Mouse (Mus musculus) forebrain, embryonic 11.5 days (tissue): ENCODE measurements at regions not wholly inside any gene's neighbourhood (a gene's known extent, or its start where the extent isn't known, plus 50 kb on each side); places are given as distances from the start of the nearest gene placed in this dataset.

Experiments used
- ATAC-seq: fragments of 200-750 bp; cut with Nextera tagmentation; replicated peaks from 2 replicates; pipeline ENCODE4 v1.8.0; 2017; ENCODE audit warnings: moderate TSS enrichment; ENCODE audit not compliant: low FRiP score
- DNase-seq: peaks from one replicate; pipeline ENCODE4 v3.0.0-alpha.2; 2017; ENCODE audit warnings: low spot score
- H3K27ac ChIP-seq: fragments of 300-500 bp; sonication (generic); 2 replicates; pipeline ENCODE4 v1.5.1; 2014; ENCODE audit warnings: low read depth, low read length
- H3K27me3 ChIP-seq: fragments of 300-500 bp; sonication (generic); 2 replicates; pipeline ENCODE4 v1.6.1; 2014; ENCODE audit warnings: mild to moderate bottlenecking, low read length, mixed read lengths; ENCODE audit not compliant: control insufficient read depth, insufficient read depth
- H3K36me3 ChIP-seq: fragments of 300-500 bp; sonication (generic); 2 replicates; pipeline ENCODE4 v1.6.1; 2014; ENCODE audit warnings: mild to moderate bottlenecking, low read length, moderate library complexity, mixed read lengths; ENCODE audit not compliant: control insufficient read depth, insufficient read depth
- H3K4me1 ChIP-seq: fragments of 300-500 bp; sonication (generic); replicated peaks from 2 replicates; pipeline ENCODE4 v1.6.1; 2014; ENCODE audit warnings: low read length, mixed read lengths; ENCODE audit not compliant: control insufficient read depth, insufficient read depth
- H3K4me2 ChIP-seq: fragments of 300-500 bp; sonication (generic); 2 replicates; pipeline ENCODE4 v1.6.1; 2014; ENCODE audit warnings: low read depth, mild to moderate bottlenecking, low read length, moderate library complexity, mixed read lengths; ENCODE audit not compliant: severe bottlenecking
- H3K4me3 ChIP-seq: fragments of 300-500 bp; sonication (generic); 2 replicates; pipeline ENCODE4 v1.5.1; 2014; ENCODE audit warnings: low read depth, low read length
- H3K9ac ChIP-seq: fragments of 300-500 bp; sonication (generic); 2 replicates; pipeline ENCODE4 v1.6.1; 2014; ENCODE audit warnings: low read length
- H3K9me3 ChIP-seq: fragments of 300-500 bp; sonication (generic); 2 replicates; pipeline ENCODE4 v1.6.1; 2016; ENCODE audit warnings: low read length, mixed read lengths; ENCODE audit not compliant: control insufficient read depth
- WGBS: fragments of 180-500 bp; shearing (Covaris S2); extraction: QIAGEN DNeasy Blood & Tissue Kit; methylation state at CpG from one replicate; pipeline ENCODE4 v1.1.7; 2014; 5-methylcytosine and 5-hydroxymethylcytosine counted together

GRCm38 (mm10) chr2:160510635-160511421 is 134.9 kb upstream of the Top1 start:
- Histone ChIP-seq H3K4me3 (no peak overlapping the region), H3K27ac (no peak overlapping the region), H3K4me2 (no peak overlapping the region), H3K36me3 (no peaks in the 10 kb centered on the region), H3K9me3 (no peaks in the 10 kb centered on the region), H3K27me3 (no peaks in the 10 kb centered on the region), H3K4me1 (peaks cover 6% of the 10 kb centered on the region; the same call in 1 of the 2 replicates), H3K9ac (no peak overlapping the region)
- peak; percentile 29 for ATAC-seq
- WGBS = 54% methylated on average over 14 of the region's 14 CpGs
- DNase-seq = no peak

DNA sequence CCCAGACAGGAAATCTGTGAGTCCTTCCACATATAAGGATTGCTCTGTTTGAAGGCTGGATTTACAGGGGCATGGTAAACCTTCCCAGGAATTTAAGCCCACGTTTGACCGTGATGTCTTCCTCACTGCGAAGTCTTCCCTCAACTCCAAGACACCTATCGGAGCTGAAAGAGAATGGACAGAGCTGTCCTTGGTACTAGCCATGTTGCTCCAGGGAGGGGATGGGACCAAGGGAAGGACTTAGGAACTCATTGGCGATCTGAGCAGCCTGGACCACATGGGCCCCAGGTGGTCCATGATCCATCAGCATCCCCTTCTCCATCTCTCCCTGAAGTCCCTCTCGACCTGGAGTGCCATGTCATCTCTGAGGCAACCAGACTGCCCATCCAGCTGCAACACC is 130.1 kb upstream of the Top1 start:
- ATAC-seq (no peak), DNase-seq (no peak)
- Histone ChIP-seq H3K4me1 (no peaks in the 10 kb centered on the region), H3K4me2 (no peak overlapping the region), H3K27ac (no peak overlapping the region), H3K36me3 (no peaks in the 10 kb centered on the region), H3K27me3 (no peaks in the 10 kb centered on the region), H3K9ac (no peak overlapping the region), H3K4me3 (no peak overlapping the region), H3K9me3 (no peaks in the 10 kb centered on the region)
- 66% methylated on average over 6 of the region's 6 CpGs for WGBS

DNA sequence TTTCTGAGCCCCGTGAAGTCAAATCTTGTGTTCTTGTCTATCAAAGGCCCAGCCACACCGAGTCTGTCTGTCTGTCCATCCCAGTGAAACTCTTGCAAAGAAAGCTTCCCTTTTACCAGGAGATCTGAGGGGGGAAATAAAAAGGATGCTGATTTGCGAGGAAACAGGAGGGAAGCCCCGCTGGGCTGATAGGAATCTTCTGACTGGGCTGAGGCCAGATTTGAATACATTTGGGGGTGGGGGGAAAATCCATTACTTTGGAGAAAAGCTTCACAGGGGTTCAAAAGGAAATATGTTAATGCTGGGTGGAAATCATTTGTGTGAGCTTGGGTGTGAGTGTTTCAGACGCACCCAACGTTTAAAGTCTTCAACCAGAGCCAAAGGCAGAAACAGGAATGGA is 129.2 kb upstream of the Top1 start:
- Histone ChIP-seq H3K36me3 (no peaks in the 10 kb centered on the region), H3K9me3 (no peaks in the 10 kb centered on the region), H3K27ac (no peak overlapping the region), H3K4me2 (no peak overlapping the region), H3K9ac (no peak overlapping the region), H3K27me3 (no peaks in the 10 kb centered on the region), H3K4me1 (no peaks in the 10 kb centered on the region), H3K4me3 (no peak overlapping the region)
- ATAC-seq (no peak), DNase-seq (no peak)
- 18% methylated on average over 6 of the region's 6 CpGs for WGBS

- no peak for DNase-seq
- Histone ChIP-seq H3K27ac (no peak overlapping the region), H3K4me2 (no peak overlapping the region), H3K9me3 (no peaks in the 10 kb centered on the region), H3K27me3 (no peaks in the 10 kb centered on the region), H3K9ac (no peak overlapping the region), H3K36me3 (no peaks in the 10 kb centered on the region), H3K4me3 (no peak overlapping the region), H3K4me1 (peaks cover 2% of the 10 kb centered on the region; the same call in 1 of the 2 replicates)
- no peak for ATAC-seq
- WGBS = 83% methylated on average over 9 of the region's 9 CpGs
Measured at GRCm38 (mm10) chr2:160525301-160526205, 120.1 kb upstream of the Top1 start.

- Histone ChIP-seq H3K27ac (no peak overlapping the region), H3K9ac (no peak overlapping the region), H3K9me3 (no peaks in the 10 kb centered on the region), H3K36me3 (no peaks in the 10 kb centered on the region), H3K4me1 (peaks cover 2% of the 10 kb centered on the region; the same call in 1 of the 2 replicates), H3K27me3 (no peaks in the 10 kb centered on the region), H3K4me3 (no peak overlapping the region), H3K4me2 (no peak overlapping the region)
- WGBS = 45% methylated on average over 8 of the region's 8 CpGs
- no peak for ATAC-seq
- DNase-seq = no peak
Measured at GRCm38 (mm10) chr2:160526377-160527125, 119.1 kb upstream of the Top1 start.

GRCm38 (mm10) chr2:160529306-160529705 is 116.4 kb upstream of the Top1 start:
- no peaks in the 10 kb centered on the region for H3K36me3 ChIP-seq
- 79% methylated on average over 7 of the region's 7 CpGs for WGBS
- ATAC-seq = no peak
- no peaks in the 10 kb centered on the region for H3K27me3 ChIP-seq
- H3K9me3 ChIP-seq = no peaks in the 10 kb centered on the region
- no peak overlapping the region for H3K9ac ChIP-seq
- no peak overlapping the region for H3K27ac ChIP-seq
- no peak overlapping the region for H3K4me2 ChIP-seq
- H3K4me1 ChIP-seq = peaks cover 2% of the 10 kb centered on the region; the same call in 1 of the 2 replicates
- no peak for DNase-seq
- no peak overlapping the region for H3K4me3 ChIP-seq

GRCm38 (mm10) chr2:160530377-160530776 is 115.3 kb upstream of the Top1 start:
- Histone ChIP-seq H3K27ac (no peak overlapping the region), H3K4me2 (no peak overlapping the region), H3K27me3 (no peaks in the 10 kb centered on the region), H3K9ac (no peak overlapping the region), H3K9me3 (no peaks in the 10 kb centered on the region), H3K4me1 (peaks cover 2% of the 10 kb centered on the region; the same call in 1 of the 2 replicates), H3K4me3 (no peak overlapping the region), H3K36me3 (no peaks in the 10 kb centered on the region)
- no peak for DNase-seq
- ATAC-seq = no peak
- 75% methylated on average over 3 of the region's 3 CpGs for WGBS

- DNase-seq = no peak
Measured at GRCm38 (mm10) chr2:160537319-160537719, 108.4 kb upstream of the Top1 start.

More at GRCm38 (mm10) chr2:160537319-160537719, 108.4 kb upstream of the Top1 start:
- Histone ChIP-seq H3K27me3 (no peaks in the 10 kb centered on the region), H3K36me3 (no peaks in the 10 kb centered on the region), H3K4me3 (no peak overlapping the region), H3K9ac (no peak overlapping the region), H3K9me3 (no peaks in the 10 kb centered on the region), H3K27ac (no peak overlapping the region), H3K4me1 (0 out of 2 replicates have a peak, but pooled peaks cover 2% of the 10 kb centered on the region), H3K4me2 (no peak overlapping the region)
- no peak for ATAC-seq
- 57% methylated on average over 8 of the region's 8 CpGs for WGBS
